Mouse (Mus musculus): ENCODE measurements around the gene Hnrnpul2.
"Not testable (repeated sequence)": the region's sequence is repeated elsewhere in the genome, so short reads cannot be mapped to it uniquely, and the experiment has no call there.

The Hnrnpul2 gene

DNA sequence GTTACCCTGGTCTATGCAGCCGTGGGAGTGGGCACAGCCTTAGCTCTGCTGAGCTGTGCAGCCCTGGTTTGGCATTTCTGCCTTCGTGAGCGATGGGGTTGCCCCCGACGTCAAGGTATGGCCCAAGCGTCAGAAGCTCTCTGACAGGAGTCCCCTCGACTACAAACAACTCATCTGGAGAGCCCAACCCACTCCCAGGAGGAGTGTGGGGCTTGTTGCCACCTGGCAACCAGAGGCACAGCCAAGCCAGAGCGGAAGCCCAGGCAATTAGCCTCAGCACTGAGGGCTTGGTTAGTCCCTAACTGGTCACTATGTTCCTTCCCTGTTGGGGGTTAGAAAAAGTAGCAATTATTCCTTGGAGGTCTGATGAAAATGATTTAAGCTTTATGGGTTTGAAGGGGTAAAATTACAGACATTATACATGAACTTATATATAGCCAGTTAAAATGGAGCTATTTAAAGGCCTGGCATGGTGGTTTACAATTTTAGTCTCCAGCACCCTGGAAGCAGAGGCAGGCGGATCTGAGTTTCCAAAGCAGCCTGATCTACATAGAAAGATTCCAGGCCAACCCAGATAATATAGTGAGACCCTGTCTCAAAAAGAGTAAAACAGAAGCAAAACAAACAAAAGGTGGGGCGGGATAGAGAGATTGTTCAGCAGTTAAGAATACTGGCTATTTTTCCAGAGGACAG lies 32.6 kb downstream of the Hnrnpul2 start:
- DNase-seq (ENCODE audit: low spot score), result no peak

DNA sequence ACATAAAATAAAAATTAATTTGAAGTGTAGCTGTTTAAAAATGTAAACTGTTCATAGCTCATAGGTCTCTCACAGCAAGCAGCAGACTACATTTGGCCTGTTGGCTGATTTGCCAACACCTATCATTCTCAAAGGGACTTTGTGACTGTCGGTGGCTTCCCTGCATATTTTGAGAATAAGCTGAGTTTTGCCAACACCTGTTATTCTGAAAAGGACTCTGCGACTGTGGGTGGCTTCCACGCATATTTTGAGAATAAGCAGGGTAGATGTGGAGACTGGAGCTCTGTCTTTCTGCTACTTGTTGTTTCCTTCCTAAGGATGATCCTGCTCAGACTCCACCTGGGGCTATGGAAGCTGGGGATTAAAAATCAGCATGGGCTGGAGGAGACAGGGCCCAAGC lies 33.3 kb downstream of the Hnrnpul2 start:
- no peak for DNase-seq (ENCODE audit: low spot score)

DNA sequence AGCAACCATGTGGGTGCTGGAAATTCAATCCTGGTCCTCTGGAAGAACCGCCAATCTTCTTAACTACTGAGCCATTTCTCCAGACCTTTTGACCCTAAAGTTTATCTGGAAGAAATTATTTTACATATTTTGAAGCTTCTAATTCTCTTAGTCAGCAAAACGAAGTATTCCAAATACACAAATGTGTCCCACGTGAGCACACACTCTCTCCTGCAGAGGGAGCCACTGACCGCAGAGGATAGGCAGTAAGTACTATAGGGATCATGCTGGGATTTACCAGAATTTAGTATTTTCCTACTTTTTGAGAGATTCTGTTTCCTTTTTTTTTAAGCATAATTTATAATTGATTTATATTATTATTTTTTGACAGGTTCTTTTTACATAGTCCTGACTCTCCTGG lies 37.9 kb downstream of the Hnrnpul2 start:
- peak; percentile 67 for DNase-seq (ENCODE audit: low spot score)

DNA sequence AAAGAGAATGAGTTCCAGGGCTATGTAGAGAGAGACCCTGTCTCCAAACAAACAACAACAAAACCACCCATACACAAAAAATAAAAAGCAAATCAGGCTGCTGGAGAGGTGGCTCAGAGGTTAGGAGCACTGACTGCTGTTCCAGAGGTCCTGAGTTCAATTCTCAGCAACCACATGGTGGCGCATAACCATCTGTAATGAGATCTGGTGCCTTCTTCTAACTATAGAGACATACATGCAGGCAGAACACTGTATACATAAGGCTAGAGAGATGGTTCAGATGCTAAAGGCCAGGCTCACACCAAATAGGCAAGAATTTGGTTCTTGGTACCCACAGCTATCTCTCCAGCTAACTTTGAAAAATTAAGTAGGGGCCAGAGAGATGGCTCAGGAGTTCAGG lies 39.2 kb downstream of the Hnrnpul2 start:
- DNase-seq (ENCODE audit: low spot score), result no peak

DNA sequence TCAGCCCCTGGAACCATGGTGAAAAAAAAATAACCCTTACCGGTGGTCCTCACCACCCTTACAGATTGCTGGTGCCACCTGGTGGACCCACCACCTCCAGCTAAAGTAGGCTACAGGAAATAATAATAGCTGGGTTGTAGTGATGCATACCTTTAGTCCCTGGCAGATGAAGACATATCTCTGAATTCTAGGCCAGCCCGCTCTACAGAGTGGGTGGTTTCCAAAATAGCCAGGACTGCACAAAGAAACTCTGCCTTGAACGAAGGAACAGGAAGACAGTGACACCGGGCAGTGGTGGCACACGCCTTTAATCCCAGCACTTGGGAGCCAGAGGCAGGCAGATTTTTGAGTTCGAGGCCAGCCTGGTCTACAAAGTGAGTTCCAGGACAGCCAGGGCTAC lies 44.5 kb downstream of the Hnrnpul2 start:
- no peak for DNase-seq (ENCODE audit: low spot score)

DNA sequence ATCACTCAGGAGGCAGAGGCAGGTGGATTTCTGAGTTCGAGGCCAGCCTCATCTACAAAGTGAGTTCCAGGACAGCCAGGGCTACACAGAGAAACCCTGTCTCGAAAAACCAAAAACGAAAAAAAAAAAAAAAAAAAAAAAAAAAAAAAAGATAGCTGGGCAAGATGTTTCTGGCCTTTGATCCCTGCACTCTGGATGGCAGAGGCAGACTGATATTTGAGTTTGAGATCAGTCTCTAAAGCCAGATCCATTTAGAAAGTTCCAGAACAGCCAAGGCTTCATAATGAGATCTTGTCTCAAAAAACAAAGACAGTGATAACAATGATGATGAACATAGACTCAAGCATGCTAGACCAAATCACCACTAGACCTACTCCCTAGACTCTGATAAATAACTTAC lies 50.6 kb downstream of the Hnrnpul2 start:
- DNase-seq (ENCODE audit: low spot score), result not testable (repeated sequence)

DNA sequence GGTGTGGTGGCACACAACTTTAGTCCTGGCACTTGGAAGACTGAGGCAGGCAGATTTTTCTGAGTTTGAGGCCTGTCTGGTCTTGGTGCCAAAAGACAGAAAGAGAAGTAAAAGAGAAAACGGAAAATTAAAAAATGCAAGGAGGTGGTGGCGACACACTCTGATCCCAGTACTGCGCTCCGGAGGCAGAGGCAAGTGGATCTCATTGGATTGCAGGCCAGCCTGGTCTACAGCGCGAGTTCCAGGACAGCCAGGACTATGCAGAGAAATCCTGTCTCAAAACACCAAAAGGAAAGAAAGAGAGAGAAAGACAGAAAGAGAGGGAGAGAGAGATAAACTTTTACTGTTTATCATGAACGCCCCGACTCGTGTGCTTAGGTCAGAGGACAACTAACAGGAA lies 51.0 kb downstream of the Hnrnpul2 start:
- no peak for DNase-seq (ENCODE audit: low spot score)

DNA sequence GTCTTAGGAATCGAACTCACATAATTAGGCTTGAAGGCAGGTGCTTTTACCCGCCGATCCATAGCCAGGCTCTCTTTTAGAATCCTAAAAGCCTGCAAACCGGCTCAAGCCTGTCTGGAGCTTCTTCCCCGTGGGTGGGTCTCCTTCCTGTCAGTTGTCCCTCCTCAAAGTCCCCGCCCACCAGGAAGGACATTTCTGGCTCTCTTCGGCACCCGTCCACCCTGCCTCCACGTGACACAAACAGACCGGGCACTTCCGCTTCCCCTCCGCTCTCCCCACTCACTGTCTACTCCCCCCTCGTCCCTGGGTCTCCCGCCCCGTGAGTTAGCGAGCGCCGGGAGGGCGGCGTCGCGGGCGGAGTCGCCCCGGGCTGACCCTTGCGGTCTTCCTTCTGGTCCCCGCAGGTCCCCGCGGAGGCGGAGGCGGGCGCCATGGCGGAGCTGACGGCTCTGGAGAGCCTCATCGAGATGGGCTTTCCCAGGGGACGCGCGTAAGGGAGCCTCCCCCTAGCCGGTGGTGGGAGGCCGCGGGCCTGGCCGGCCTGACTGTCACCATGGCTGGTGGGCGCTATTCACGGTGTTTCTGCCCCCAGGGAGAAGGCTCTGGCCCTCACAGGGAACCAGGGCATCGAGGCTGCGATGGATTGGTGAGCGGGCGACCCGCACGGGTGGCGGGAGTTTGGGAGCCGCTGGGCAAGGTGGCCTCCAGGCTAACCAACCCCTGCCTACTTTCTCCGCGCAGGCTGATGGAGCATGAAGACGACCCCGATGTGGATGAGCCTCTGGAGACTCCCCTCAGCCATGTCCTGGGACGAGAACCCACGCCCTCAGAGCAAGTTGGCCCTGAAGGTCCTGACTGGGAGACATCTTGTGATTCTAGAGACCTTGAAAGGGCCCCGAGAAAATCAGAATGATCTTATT lies 51.7 kb downstream of the Hnrnpul2 start, which contains the start of gene Ubxn1:
Ubxn1 (plus strand) TSS at position 230 of the 920 bp plus-strand sequence.
- peak; percentile 97 for DNase-seq (ENCODE audit: low spot score)

DNA sequence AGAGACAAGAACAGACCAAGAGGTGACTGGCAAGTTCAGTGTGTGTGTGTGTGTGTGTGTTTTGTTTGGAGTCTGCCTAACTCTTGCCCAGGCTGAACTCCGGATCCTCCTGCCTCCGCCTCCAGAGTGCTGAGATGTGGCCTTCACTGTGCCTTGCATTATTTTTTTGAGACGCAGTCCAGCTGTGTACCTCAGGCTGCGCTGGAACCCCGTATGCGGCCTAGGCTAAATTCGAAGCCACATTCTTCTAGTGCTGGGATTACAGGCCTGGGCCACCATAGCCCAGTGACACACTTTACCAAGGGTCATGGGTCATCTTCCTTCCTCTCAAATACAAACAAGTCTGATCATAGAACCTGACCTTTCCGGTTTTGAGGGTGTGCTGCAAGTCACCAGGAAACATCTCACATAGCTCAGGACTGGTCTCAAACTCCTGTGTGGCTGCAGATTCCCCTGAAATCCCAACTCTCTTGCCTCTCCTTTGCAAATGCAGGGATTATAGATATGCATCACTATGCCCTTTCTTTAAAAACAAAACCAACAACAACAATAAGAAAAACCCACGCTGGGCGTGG lies 52.5 kb downstream of the Hnrnpul2 start:
- no peak for DNase-seq (ENCODE audit: low spot score)

DNA sequence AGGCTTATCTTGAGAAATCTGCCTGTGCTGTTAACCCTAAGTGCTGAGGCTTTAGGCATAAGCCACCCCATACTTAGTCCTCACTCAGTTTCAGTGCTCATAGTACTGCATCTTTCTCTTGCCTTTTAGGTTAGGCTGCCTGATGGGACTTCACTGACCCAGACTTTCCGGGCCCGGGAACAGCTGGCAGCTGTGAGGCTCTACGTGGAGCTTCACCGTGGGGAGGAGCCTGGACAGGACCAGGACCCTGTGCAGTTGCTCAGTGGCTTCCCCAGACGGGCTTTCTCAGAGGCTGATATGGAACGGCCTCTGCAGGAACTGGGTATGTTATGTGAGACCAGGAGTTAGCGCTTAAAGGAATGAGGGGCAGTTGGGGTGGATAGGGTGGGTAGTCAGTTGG lies 55.2 kb downstream of the Hnrnpul2 start:
- no peak for DNase-seq (ENCODE audit: low spot score)

DNA sequence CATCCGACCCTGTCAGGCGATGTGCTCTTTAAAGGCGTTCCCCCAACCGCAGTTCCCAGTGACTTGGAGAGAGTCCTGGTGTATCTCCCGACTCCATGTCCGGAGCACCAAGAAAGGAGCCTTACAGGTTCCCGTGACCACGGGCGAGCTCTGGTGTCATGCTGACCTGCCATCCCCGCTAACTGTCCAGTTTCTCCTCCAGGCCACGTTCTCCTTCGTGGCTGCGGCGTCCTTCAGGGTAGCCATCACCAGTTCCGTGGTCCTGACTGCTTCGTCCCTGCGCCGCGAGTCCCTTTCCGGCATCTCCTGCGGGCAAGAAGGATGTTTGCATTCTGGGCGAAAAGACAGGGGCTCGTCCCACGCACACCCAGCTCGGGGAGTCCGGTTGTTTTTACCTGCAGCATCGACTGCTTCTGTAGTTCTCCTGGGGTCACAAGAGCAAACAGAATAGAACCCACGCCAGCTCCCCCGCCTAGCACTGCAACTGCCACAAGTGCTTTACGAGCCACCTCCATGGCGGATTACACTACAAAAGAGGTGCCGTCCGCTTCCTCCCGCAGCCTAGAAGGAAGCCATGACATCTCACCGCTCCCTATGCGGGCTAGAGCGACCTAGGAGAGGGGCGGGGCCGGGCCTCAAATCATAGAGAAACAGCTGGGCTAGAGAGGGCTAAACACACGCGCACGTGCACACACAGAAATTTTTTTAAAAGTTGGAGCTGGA lies 60.7 kb downstream of the Hnrnpul2 start, which contains the start of gene Uqcc3:
Uqcc3 (minus strand) TSS at position 613 of the 723 bp plus-strand sequence.
- DNase-seq (ENCODE audit: low spot score), result peak; percentile 90

DNA sequence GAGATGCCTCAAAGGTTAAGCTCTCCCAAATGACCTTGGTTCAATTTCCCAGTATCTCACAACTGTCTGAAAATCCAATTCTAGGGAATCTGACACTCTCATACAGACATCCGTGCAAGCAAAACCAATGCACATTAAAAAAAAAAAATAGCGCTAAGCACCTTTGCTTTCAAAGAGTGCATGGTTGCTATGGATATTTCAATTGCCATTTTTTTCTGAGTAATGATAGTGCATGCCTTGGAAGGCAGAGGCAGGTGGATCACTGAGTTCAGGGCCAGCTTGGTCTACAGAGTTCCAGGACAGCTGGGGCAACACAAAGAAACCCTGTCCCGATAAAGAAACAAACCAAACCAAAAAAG lies 61.2 kb downstream of the Hnrnpul2 start:
- no peak for DNase-seq (ENCODE audit: low spot score)

DNA sequence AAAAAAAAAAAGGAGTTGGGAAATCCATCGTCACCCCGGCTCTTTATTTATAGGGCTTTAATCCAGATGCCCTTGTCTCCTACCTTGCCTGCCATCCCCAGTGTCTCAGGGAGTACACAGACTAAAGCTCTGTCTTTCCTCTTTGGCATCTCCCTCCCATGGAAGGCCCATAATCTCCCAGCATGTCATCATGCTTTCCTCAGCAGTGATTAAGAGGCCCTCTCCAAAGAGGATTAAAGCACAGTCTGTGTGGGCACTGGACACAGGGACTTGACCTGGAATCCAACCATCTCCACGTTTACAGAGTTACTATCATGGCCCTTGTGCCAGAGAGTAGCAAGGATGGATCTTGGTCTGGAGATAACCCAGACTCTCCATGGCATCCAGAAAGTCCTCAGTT lies 63.8 kb downstream of the Hnrnpul2 start, which contains the start of the genes Lbhd1 and Gm49403:
Lbhd1 (plus strand) TSS at position 117 of the 400 bp plus-strand sequence.
Gm49403 (plus strand) TSS at position 315 of the 400 bp plus-strand sequence.
- DNase-seq (ENCODE audit: low spot score), result no peak

All from urinary bladder, postnatal 14 days (tissue).